10 mouse cellular contexts compared by ENCODE assay signal in the genomic region with DNA sequence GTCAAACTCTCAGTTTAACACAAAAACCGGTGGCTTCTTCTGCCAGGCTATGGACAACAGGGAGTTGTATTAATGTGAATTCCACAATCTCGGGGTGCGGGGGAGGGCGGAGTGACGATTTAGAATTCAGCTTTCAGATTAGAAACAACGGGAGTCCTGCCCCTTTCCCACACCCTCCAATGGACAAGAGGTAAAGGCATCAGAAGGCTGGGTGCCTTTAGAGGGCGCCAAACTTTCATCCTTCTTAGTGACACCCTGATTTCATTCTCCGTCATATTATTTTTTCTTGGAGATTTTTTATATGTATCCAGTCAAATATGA. TPM values are rescaled to one million over a fixed set of nuclear protein-coding genes. Genes with fewer than 3 reads are reported as not detected.
A peak's percentile ranks its signal among the peaks of the same experiment; 100 is the strongest.
DNase-seq lines count a peak whose midpoint lies in the region; ATAC-seq and TF ChIP-seq lines count a peak whose summit lies in the region.
"Had no signal": no experiment of that assay in that cellular context is flagged by ENCODE, and none has a peak within 500 bp of the region (broad histone marks: within the 10 kb centered on the region; RNA-seq: fewer than 3 reads in every experiment).

TSS of gene Fmo4 (minus strand) at position 137 of the 321 bp plus-strand sequence.

- peak; percentile 60 for TF ChIP-seq CTCF in midbrain, postnatal 0 days (IDR thresholded peaks at IDR 0.05)

- ATAC-seq in midbrain, postnatal 0 days (ENCODE audit: low FRiP score), result no peak
- ATAC-seq in CD4-positive, CD25-positive, alpha-beta regulatory T cell, adult 4 months, result no peak

- H3K27ac ChIP-seq in midbrain, postnatal 0 days (ENCODE audit: low read depth, low read length), result no peak within 1 kb of the TSS

- no peaks in the 10 kb centered on the region for H3K9me3 ChIP-seq in midbrain, postnatal 0 days (ENCODE audit: low read length)
- H3K9me3 ChIP-seq: megakaryocyte, embryonic 14.5 days had no signal

- 23% methylated on average over 8 of the region's 8 CpGs for WGBS in large intestine, adult 2 months
- WGBS in midbrain, postnatal 0 days, result 30% methylated on average over 8 of the region's 8 CpGs

- no peak within 1 kb of the TSS for H3K4me2 ChIP-seq in midbrain, postnatal 0 days (ENCODE audit: low read depth, low read length, poor library complexity, severe bottlenecking)

- no peak within 1 kb of the TSS for H3K9ac ChIP-seq in midbrain, postnatal 0 days (replicated peaks; ENCODE audit: low read length, poor library complexity, severe bottlenecking)

- intact Hi-C loops in heart, postnatal 10 days (cut with DNase I), result loop anchor here (5.0 kb wide), 1 partner anchor 244 kb away; no protein-coding TSS in a partner anchor

- H3K4me3 ChIP-seq in midbrain, postnatal 0 days (ENCODE audit: low read depth, low read length), result no peak within 1 kb of the TSS
- H3K4me3 ChIP-seq: erythroblast, embryonic 14.5 days; megakaryocyte, embryonic 14.5 days had no signal

- H3K4me1 ChIP-seq in midbrain, postnatal 0 days (ENCODE audit: insufficient read depth, low read length), result no peaks in the 10 kb centered on the region; the same call in 1 of the 2 replicates
- H3K4me1 ChIP-seq: megakaryocyte, embryonic 14.5 days had no signal

- H3K27me3 ChIP-seq in midbrain, postnatal 0 days (ENCODE audit: insufficient read depth, low read length), result no peaks in the 10 kb centered on the region
- H3K27me3 ChIP-seq: megakaryocyte, embryonic 14.5 days had no signal

- peak; percentile 49 for DNase-seq in embryo, embryonic 10 days (ENCODE audit: low spot score)
- no peak for DNase-seq in embryo, embryonic 9.5 days (ENCODE audit: extremely low spot score)
- DNase-seq in urinary bladder, adult 18-20 months (ENCODE audit: low spot score in 2 of 2), result peak; percentile 7 to 19
- no peak for DNase-seq in urinary bladder, adult 2 months (ENCODE audit: low spot score)
- DNase-seq in heart, postnatal 10 days, result peak; percentile 55 to 59
- DNase-seq in large intestine, adult 2 months (ENCODE audit: low read depth, low spot score), result no peak
- DNase-seq in midbrain, postnatal 0 days (ENCODE audit: low spot score), result peak; percentile 37

- no peaks in the 10 kb centered on the region for H3K36me3 ChIP-seq in midbrain, postnatal 0 days (ENCODE audit: insufficient read depth, low read length)

RNA-seq across cellular contexts. Expression of gene Fmo4, which starts in this region (rescaled TPM):
- polyA plus RNA-seq in urinary bladder, adult 2 months (2012; rRNA removed), result 1.2 and 1.7 TPM in 2 replicates
- total RNA-seq in heart, postnatal 10 days (2021), result under 1 TPM in 1 of 2 experiments, not detected in 1; 0.27 TPM
- polyA plus RNA-seq in large intestine, adult 2 months (2012; rRNA removed), result 13.7 and 37.2 TPM in 2 replicates
- total RNA-seq in midbrain, postnatal 0 days (2014; rRNA removed), result 0.42 and 0.77 TPM in 2 replicates
- polyA plus RNA-seq in midbrain, postnatal 0 days (2015; fragmentation: Nextera tagmentation; extraction: Ambion mirVana), result 0.78 and 1.2 TPM in 2 replicates
- polyA plus RNA-seq in CD4-positive, CD25-positive, alpha-beta regulatory T cell, adult 4 months (2017; shearing (Covaris generic)), result not detected
- polyA plus RNA-seq: erythroblast, embryonic 14.5 days had no signal

Comparison
In these comparisons a context has a peak if more than half of its experiments do, and no peak if none do; other contexts are left out.
1. DNase-seq: peak in embryo, embryonic 10 days (single experiment), urinary bladder, adult 18-20 months (2 of 2) and midbrain, postnatal 0 days (single experiment); none in embryo, embryonic 9.5 days (single experiment), urinary bladder, adult 2 months (single experiment) and large intestine, adult 2 months (single experiment).
2. Peak in DNase-seq in heart, postnatal 10 days; RNA of the gene not detected or under 1 TPM.